Mouse (Mus musculus) neutrophil, adult 59 days (primary cell): Measurements from ENCODE around the gene Zfp868. TPM values are rescaled to one million over a fixed set of nuclear protein-coding genes. Genes with fewer than 3 reads are reported as not detected.

Experiments used
- total RNA-seq, 2 experiments: library from RNA; stranded (reverse); gene quantifications; 1 replicate in 1 of 2; 2 replicates in 1 of 2; pipeline ENCODE4 v1.2.4; 2023

Zfp868 gene
- 10 to 100 TPM; 23.3 to 27.1 TPM for total RNA-seq

GRCm38 (mm10) chr8:69625095-69625789 is at the start of gene Zfp868:
Gene Zfp868 (minus strand): TSS chr8:69625548.

GRCm38 (mm10) chr8:69654358-69654981 is 29.1 kb upstream of the Zfp868 start, which contains the start of gene Zfp964:
Gene Zfp964 (plus strand): TSS chr8:69654479.

Other genes with a start within 250 kb of the Zfp868 start
- under 1 TPM in 1 of 2 experiments, not detected in 1; 0.18 TPM for gene Gm9495, start 172.0 kb downstream of the Zfp868 start, total RNA-seq
- not detected for gene Gm7697, start 102.6 kb downstream of the Zfp868 start, total RNA-seq
- under 1 TPM; 0.09 to 0.15 TPM for gene Zfp964, start 28.9 kb upstream of the Zfp868 start, total RNA-seq
- gene Zfp869, start 85.2 kb upstream of the Zfp868 start, total RNA-seq: 10 to 100 TPM; 21.2 to 23.3 TPM
- 1 to 10 TPM; 2.5 to 2.8 TPM for gene Zfp963, start 124.4 kb upstream of the Zfp868 start, total RNA-seq
- not detected for gene Gm20422, start 149.3 kb upstream of the Zfp868 start, total RNA-seq
- gene Atp13a1, start 165.6 kb upstream of the Zfp868 start, total RNA-seq: 10 to 100 TPM; 25.0 to 29.1 TPM
- 10 to 100 TPM; 13.4 to 14.8 TPM for gene Zfp866, start 165.6 kb upstream of the Zfp868 start, total RNA-seq
- gene Gmip, start 183.1 kb upstream of the Zfp868 start, total RNA-seq: 100 to 1,000 TPM; 409 to 453 TPM
- 1 to 10 TPM; 3.1 to 3.6 TPM for gene Lpar2, start 196.9 kb upstream of the Zfp868 start, total RNA-seq
- gene Pbx4, start 206.9 kb upstream of the Zfp868 start, total RNA-seq: 1 to 10 TPM; 1.1 to 2.9 TPM